Comparison of ENCODE assay signal across 30 mouse cellular contexts in the genomic region with DNA sequence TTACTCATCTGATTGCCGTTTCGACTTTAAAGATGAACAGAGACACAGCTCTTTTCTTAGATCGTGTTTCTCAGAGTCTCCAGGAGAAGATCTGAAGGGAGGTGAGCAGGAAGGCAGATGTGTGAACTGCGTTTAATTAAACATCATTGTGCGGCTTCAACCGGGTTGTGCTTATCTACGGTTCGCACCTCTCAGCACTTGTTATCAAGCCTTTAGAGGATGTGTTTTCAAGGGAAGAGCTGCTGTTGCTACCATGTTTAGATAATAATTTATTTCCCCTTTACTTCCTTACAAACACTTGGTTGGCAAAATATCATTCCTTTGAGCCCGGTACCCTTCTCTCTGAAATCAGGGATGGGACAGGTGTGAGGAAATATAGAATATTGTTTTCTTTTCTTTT.
DNase-seq lines count a peak whose midpoint lies in the region; ATAC-seq and TF ChIP-seq lines count a peak whose summit lies in the region.
"Had no signal": no experiment of that assay in that cellular context is flagged by ENCODE, and none has a peak within 500 bp of the region (broad histone marks: within the 10 kb centered on the region; RNA-seq: fewer than 3 reads in every experiment).

No protein-coding gene starts in this region.

- no peak for TF ChIP-seq POLR2A in brain, embryonic 14.5 days (IDR thresholded peaks at IDR 0.05; ENCODE audit: borderline replicate concordance, extremely low read depth, insufficient read depth, insufficient read length, poor library complexity, severe bottlenecking)

- no peak for ATAC-seq in forebrain, embryonic 11.5 days (replicated peaks; ENCODE audit: low FRiP score)
- ATAC-seq in forebrain, embryonic 16.5 days = no peak
- peak; percentile 45; the same call in 1 of the 2 replicates for ATAC-seq in liver, embryonic 16.5 days (ENCODE audit: low read depth)
- ATAC-seq in megakaryocyte-erythroid progenitor cell, adult 5-6 weeks (replicated peaks; ENCODE audit: low FRiP score, low TSS enrichment, poor library complexity, severe bottlenecking) = peak; percentile 62; the same call in 1 of the 2 replicates
- no peak for ATAC-seq in monocyte, adult 5-6 weeks (replicated peaks; ENCODE audit: insufficient number of reproducible peaks, low FRiP score, low TSS enrichment, poor library complexity, severe bottlenecking)
- ATAC-seq: activated CD4-positive, CD25-positive, alpha-beta regulatory T cell, adult 4 months; CD4-positive, CD25-positive, alpha-beta regulatory T cell, adult 4 months; forebrain, embryonic 13.5 days; forebrain, embryonic 15.5 days; Patski had no signal

- no peak for TF ChIP-seq CTCF in brain, embryonic 14.5 days (IDR thresholded peaks at IDR 0.05; ENCODE audit: borderline replicate concordance, extremely low read depth, insufficient read depth, insufficient read length)

- H3K4me1 ChIP-seq in forebrain, embryonic 11.5 days (replicated peaks; ENCODE audit: control insufficient read depth, insufficient read depth, low read length) = no peaks in the 10 kb centered on the region
- no peaks in the 10 kb centered on the region for H3K4me1 ChIP-seq in forebrain, embryonic 16.5 days (replicated peaks; ENCODE audit: control insufficient read depth, insufficient read depth, low read length)
- H3K4me1 ChIP-seq in liver, embryonic 16.5 days (ENCODE audit: control insufficient read depth, low read depth, low read length) = no peaks in the 10 kb centered on the region
- H3K4me1 ChIP-seq in limb, embryonic 10.5 days = no peaks in the 10 kb centered on the region
- H3K4me1 ChIP-seq: embryonic facial prominence, embryonic 13.5 days; embryonic facial prominence, embryonic 15.5 days; forebrain, embryonic 10.5 days; forebrain, embryonic 15.5 days had no signal

- H3K9me3 ChIP-seq in forebrain, embryonic 11.5 days (ENCODE audit: control insufficient read depth, low read length) = no peaks in the 10 kb centered on the region
- no peaks in the 10 kb centered on the region for H3K9me3 ChIP-seq in forebrain, embryonic 16.5 days (ENCODE audit: control insufficient read depth, low read length)
- H3K9me3 ChIP-seq in liver, embryonic 16.5 days (replicated peaks; ENCODE audit: control insufficient read depth, low read length) = no peaks in the 10 kb centered on the region
- no peaks in the 10 kb centered on the region for H3K9me3 ChIP-seq in limb, embryonic 10.5 days (replicated peaks)
- H3K9me3 ChIP-seq: embryonic facial prominence, embryonic 13.5 days; embryonic facial prominence, embryonic 15.5 days; forebrain, embryonic 10.5 days; forebrain, embryonic 13.5 days; forebrain, embryonic 15.5 days had no signal

- H3K27ac ChIP-seq in forebrain, embryonic 11.5 days (ENCODE audit: low read depth, low read length) = no peak overlapping the region
- no peak overlapping the region for H3K27ac ChIP-seq in forebrain, embryonic 16.5 days (ENCODE audit: low read length)
- H3K27ac ChIP-seq in liver, embryonic 16.5 days (ENCODE audit: low read length) = no peak overlapping the region
- H3K27ac ChIP-seq in limb, embryonic 10.5 days = no peak overlapping the region
- H3K27ac ChIP-seq: embryonic facial prominence, embryonic 13.5 days; embryonic facial prominence, embryonic 15.5 days; forebrain, embryonic 10.5 days; forebrain, embryonic 13.5 days; forebrain, embryonic 15.5 days had no signal

- 85% methylated on average over 9 of the region's 9 CpGs for WGBS in forebrain, embryonic 11.5 days
- WGBS in forebrain, embryonic 16.5 days = 71% methylated on average over 9 of the region's 9 CpGs
- WGBS in liver, embryonic 16.5 days (ENCODE audit: insufficient replicate concordance) = 30% methylated on average over 9 of the region's 9 CpGs
- 75% methylated on average over 9 of the region's 9 CpGs for WGBS in limb, embryonic 10.5 days

- no peak overlapping the region for H3K9ac ChIP-seq in forebrain, embryonic 11.5 days (ENCODE audit: low read length)
- no peak overlapping the region for H3K9ac ChIP-seq in forebrain, embryonic 16.5 days (replicated peaks; ENCODE audit: low read depth, low read length)
- H3K9ac ChIP-seq in liver, embryonic 16.5 days (ENCODE audit: low read depth, low read length) = no peak overlapping the region
- H3K9ac ChIP-seq: embryonic facial prominence, embryonic 13.5 days; embryonic facial prominence, embryonic 15.5 days; forebrain, embryonic 13.5 days; forebrain, embryonic 15.5 days had no signal

- no peak overlapping the region for H3K4me2 ChIP-seq in forebrain, embryonic 11.5 days (ENCODE audit: low read depth, low read length, severe bottlenecking)
- no peak overlapping the region for H3K4me2 ChIP-seq in forebrain, embryonic 16.5 days (ENCODE audit: low read length)
- H3K4me2 ChIP-seq in liver, embryonic 16.5 days (ENCODE audit: low read depth, low read length) = no peak overlapping the region
- H3K4me2 ChIP-seq: embryonic facial prominence, embryonic 13.5 days; embryonic facial prominence, embryonic 15.5 days; forebrain, embryonic 13.5 days; forebrain, embryonic 15.5 days had no signal

- no peaks in the 10 kb centered on the region for H3K36me3 ChIP-seq in forebrain, embryonic 11.5 days (ENCODE audit: control insufficient read depth, insufficient read depth, low read length)
- H3K36me3 ChIP-seq in forebrain, embryonic 16.5 days (ENCODE audit: control insufficient read depth, insufficient read depth) = no peaks in the 10 kb centered on the region
- no peaks in the 10 kb centered on the region for H3K36me3 ChIP-seq in liver, embryonic 16.5 days (ENCODE audit: control insufficient read depth, insufficient read depth)
- no peaks in the 10 kb centered on the region for H3K36me3 ChIP-seq in limb, embryonic 10.5 days
- H3K36me3 ChIP-seq: embryonic facial prominence, embryonic 13.5 days; embryonic facial prominence, embryonic 15.5 days; forebrain, embryonic 10.5 days; forebrain, embryonic 15.5 days; G1E had no signal

- H3K4me3 ChIP-seq in forebrain, embryonic 11.5 days (ENCODE audit: low read depth, low read length) = no peak overlapping the region
- no peak overlapping the region for H3K4me3 ChIP-seq in forebrain, embryonic 16.5 days (replicated peaks; ENCODE audit: low read length)
- H3K4me3 ChIP-seq in liver, embryonic 16.5 days (ENCODE audit: low read depth, low read length) = no peak overlapping the region
- no peak overlapping the region for H3K4me3 ChIP-seq in limb, embryonic 10.5 days
- H3K4me3 ChIP-seq: embryonic facial prominence, embryonic 13.5 days; embryonic facial prominence, embryonic 15.5 days; erythroblast, embryonic 14.5 days; forebrain, embryonic 10.5 days; forebrain, embryonic 13.5 days; forebrain, embryonic 15.5 days had no signal

- no peaks in the 10 kb centered on the region for H3K27me3 ChIP-seq in forebrain, embryonic 11.5 days (ENCODE audit: control insufficient read depth, insufficient read depth, low read length)
- H3K27me3 ChIP-seq in forebrain, embryonic 16.5 days (replicated peaks; ENCODE audit: control insufficient read depth, insufficient read depth, low read length) = no peaks in the 10 kb centered on the region
- no peaks in the 10 kb centered on the region for H3K27me3 ChIP-seq in liver, embryonic 16.5 days (ENCODE audit: control insufficient read depth, insufficient read depth, low read depth, low read length)
- no peaks in the 10 kb centered on the region for H3K27me3 ChIP-seq in limb, embryonic 10.5 days (ENCODE audit: low read depth, poor library complexity, severe bottlenecking)
- H3K27me3 ChIP-seq: CH12.LX; embryonic facial prominence, embryonic 13.5 days; embryonic facial prominence, embryonic 15.5 days; forebrain, embryonic 13.5 days; forebrain, embryonic 15.5 days; Patski had no signal

- peak; percentile 7 for DNase-seq in forebrain, embryonic 11.5 days (ENCODE audit: low spot score)
- no peak for DNase-seq in liver
- peak; percentile 23 for DNase-seq in brain, embryonic 14.5 days (ENCODE audit: low read depth)
- DNase-seq in limb, embryonic 10.5 days (ENCODE audit: low spot score) = no peak
- DNase-seq: adrenal gland, adult 8-10 months; adrenal gland, postnatal 14 days; adrenal gland, postnatal 36 days; B cell, adult 2 months; cerebellum, adult 11 months; cerebellum, adult 18-20 months; cerebellum, adult 8-10 months; cerebellum, adult 9-11 months; cerebellum, postnatal 14 days; cerebellum, postnatal 36 days; embryo, embryonic 11 days had no signal

Comparison
In these comparisons a context has a peak if more than half of its experiments do, and no peak if none do; other contexts are left out.
1. ATAC-seq: peak in liver, embryonic 16.5 days (single experiment) and megakaryocyte-erythroid progenitor cell, adult 5-6 weeks (single experiment); none in forebrain, embryonic 11.5 days (single experiment), forebrain, embryonic 16.5 days (single experiment) and monocyte, adult 5-6 weeks (single experiment).
2. DNase-seq: peak in forebrain, embryonic 11.5 days (single experiment) and brain, embryonic 14.5 days (single experiment); none in liver (single experiment) and limb, embryonic 10.5 days (single experiment).